Mouse (Mus musculus) hindbrain, embryonic 12.5 days (tissue): Measurements from ENCODE around the gene Gm10964. TPM values are rescaled to one million over a fixed set of nuclear protein-coding genes. Genes with fewer than 3 reads are reported as not detected.

Experiments
- ATAC-seq: fragments of 200-750 bp; cut with Nextera tagmentation; 2 replicates; pipeline ENCODE4 v1.8.0; 2017; ENCODE audit warnings: moderate TSS enrichment; ENCODE audit not compliant: low FRiP score
- H3K27ac ChIP-seq: fragments of 300-500 bp; sonication (generic); 2 replicates; pipeline ENCODE4 v1.5.1; 2016; ENCODE audit warnings: mild to moderate bottlenecking
- H3K27me3 ChIP-seq: fragments of 300-500 bp; sonication (generic); 2 replicates; pipeline ENCODE4 v1.6.1; 2016; ENCODE audit warnings: mild to moderate bottlenecking
- H3K36me3 ChIP-seq: fragments of 300-500 bp; sonication (generic); 2 replicates; pipeline ENCODE4 v1.6.1; 2016; ENCODE audit warnings: mild to moderate bottlenecking
- H3K4me1 ChIP-seq: fragments of 300-500 bp; sonication (generic); 2 replicates; pipeline ENCODE4 v1.6.1; 2016
- H3K4me2 ChIP-seq: fragments of 300-500 bp; sonication (generic); replicated peaks from 2 replicates; pipeline ENCODE4 v1.6.1; 2016; ENCODE audit warnings: mild to moderate bottlenecking
- H3K4me3 ChIP-seq: fragments of 300-500 bp; sonication (generic); 2 replicates; pipeline ENCODE4 v1.5.1; 2016; ENCODE audit warnings: mild to moderate bottlenecking
- H3K9ac ChIP-seq: fragments of 300-500 bp; sonication (generic); 2 replicates; pipeline ENCODE4 v1.6.1; 2016; ENCODE audit warnings: mild to moderate bottlenecking, moderate library complexity
- H3K9me3 ChIP-seq: fragments of 300-500 bp; sonication (generic); replicated peaks from 2 replicates; pipeline ENCODE4 v1.6.1; 2016; ENCODE audit warnings: mild to moderate bottlenecking
- WGBS: fragments of 180-500 bp; shearing (Covaris S2); methylation state at CpG from one replicate; pipeline ENCODE4 v1.1.7; 2016; 5-methylcytosine and 5-hydroxymethylcytosine counted together
- polyA plus RNA-seq: library from polyadenylated mRNA; unstranded; fragments of >200 nt; fragmentation: Nextera tagmentation; extraction: Ambion mirVana; gene quantifications from 2 replicates; pipeline ENCODE4 v1.2.1, GENCODE M21; 2016

Gene Gm10964
- polyA plus RNA-seq, 1 experiment from 2014 or later, result not detected

DNA sequence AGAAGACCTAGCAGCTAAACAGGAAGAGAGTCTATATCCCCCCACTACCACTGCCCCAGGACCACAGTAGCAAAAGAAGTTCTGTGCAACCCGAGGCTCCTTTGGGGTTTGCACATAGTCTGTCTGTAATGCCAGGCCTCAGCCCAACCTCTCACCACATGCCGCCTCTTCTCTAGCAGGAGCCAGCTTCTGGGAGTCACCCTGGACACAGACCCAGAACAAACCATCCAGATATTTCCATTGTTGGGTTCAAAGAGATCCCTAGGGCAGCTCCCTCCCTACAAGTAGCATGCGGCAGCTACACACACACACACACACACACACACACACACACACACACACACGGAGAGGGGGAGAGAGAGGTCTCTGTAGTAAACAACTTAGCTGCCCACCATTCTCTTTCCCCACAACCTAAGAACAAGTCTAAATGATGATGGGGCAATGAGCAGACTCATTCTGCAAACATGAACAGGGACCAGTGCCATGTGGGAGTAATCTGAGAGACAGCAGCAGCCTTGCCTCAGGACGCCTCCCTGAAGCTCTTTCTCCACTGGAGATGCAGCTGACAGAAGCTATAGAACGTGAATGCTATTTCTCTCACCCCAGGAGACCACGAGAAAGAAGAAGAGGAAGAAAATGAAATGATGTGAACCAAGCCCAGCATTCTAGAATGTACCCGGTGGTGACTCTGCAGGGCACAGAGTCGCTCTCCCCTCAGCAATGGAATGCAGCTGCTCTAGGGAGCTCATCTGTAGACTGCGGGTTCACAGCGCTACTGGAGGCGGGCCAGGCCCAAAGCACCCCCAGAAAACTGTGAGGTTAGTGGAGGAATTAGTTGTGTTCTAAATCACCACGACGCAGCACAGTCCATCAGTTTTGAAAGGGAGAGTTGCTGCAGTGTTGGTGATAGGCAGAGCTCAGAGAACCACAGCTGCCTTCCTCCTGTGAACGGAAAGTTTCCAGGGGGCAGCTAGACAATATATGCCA lies 22.1 kb upstream of the Gm10964 start:
- peaks cover 20% of the 10 kb centered on the region for H3K4me1 ChIP-seq

GRCm38 (mm10) chr3:103718728-103719127 lies 20.4 kb upstream of the Gm10964 start:
- Histone ChIP-seq H3K4me3 (no peak overlapping the region), H3K27ac (no peak overlapping the region), H3K36me3 (no peaks in the 10 kb centered on the region), H3K4me1 (peaks cover 20% of the 10 kb centered on the region), H3K27me3 (no peaks in the 10 kb centered on the region), H3K9ac (no peak overlapping the region), H3K4me2 (no peak overlapping the region), H3K9me3 (no peaks in the 10 kb centered on the region)
- ATAC-seq, result no peak
- 91% methylated on average over 4 of the region's 4 CpGs for WGBS

More for the DNA sequence above, 22.1 kb upstream of the Gm10964 start:
- peak; percentile 38; the same call in 1 of the 2 replicates for ATAC-seq
- Histone ChIP-seq H3K27me3 (no peaks in the 10 kb centered on the region), H3K4me2 (no peak overlapping the region), H3K9ac (no peak overlapping the region), H3K9me3 (no peaks in the 10 kb centered on the region), H3K27ac (peak overlapping the region; percentile 30; the same call in 1 of the 2 replicates), H3K4me3 (no peak overlapping the region), H3K36me3 (no peaks in the 10 kb centered on the region)
- WGBS, result 33% methylated on average over 14 of the region's 15 CpGs

DNA sequence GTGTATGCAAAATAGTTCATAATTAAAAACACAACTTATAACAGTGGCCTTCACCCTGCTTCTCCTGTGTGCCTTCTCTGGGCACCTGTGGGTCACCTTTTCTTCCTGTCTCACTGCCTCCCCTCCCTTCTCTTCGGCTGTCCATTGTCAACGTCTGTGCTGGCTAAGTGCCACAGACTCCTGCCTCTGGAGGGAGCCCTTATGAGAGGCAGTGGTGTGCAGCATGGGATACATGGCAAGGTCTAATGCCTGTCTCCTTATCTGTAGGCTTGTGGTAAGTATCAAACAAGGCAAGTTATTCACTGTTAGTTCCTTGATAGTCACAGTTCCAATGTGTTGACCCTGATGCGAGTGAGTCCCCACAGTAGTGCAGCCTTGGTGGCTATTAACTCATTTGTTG lies 15.0 kb upstream of the Gm10964 start:
- no peaks in the 10 kb centered on the region for H3K27me3 ChIP-seq
- 61% methylated on average over 3 of the region's 3 CpGs for WGBS
- H3K27ac ChIP-seq, result no peak overlapping the region
- H3K4me1 ChIP-seq, result peaks cover 8% of the 10 kb centered on the region; the same call in 1 of the 2 replicates
- no peak overlapping the region for H3K4me3 ChIP-seq
- no peaks in the 10 kb centered on the region for H3K36me3 ChIP-seq
- H3K9me3 ChIP-seq, result no peaks in the 10 kb centered on the region
- no peak for ATAC-seq
- H3K4me2 ChIP-seq, result no peak overlapping the region
- H3K9ac ChIP-seq, result no peak overlapping the region

DNA sequence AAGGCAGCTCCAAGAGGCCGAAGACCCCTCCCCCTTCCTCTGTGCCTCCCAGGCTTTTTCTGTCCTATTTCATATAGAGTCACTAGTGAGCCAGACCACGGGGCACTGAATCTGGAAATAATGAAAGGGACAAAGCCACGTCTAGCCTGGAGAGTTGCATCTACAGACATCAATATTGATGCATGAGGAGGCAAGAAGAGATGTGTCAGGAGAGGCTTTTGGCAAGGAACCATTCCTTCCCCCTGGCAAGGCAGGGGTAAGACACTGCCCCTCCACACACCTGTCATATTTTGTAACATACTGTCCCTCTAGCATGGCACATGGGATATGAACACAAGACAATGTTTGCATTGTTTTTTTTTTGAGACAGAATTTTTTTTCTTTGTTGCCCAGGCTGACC lies 12.5 kb upstream of the Gm10964 start:
- H3K9ac ChIP-seq, result no peak overlapping the region
- ATAC-seq, result no peak
- no peaks in the 10 kb centered on the region for H3K36me3 ChIP-seq
- WGBS, result 49% methylated on average over 3 of the region's 3 CpGs
- H3K4me3 ChIP-seq, result no peak overlapping the region
- H3K4me2 ChIP-seq, result no peak overlapping the region
- peaks cover 4% of the 10 kb centered on the region; the same call in 1 of the 2 replicates for H3K4me1 ChIP-seq
- H3K27me3 ChIP-seq, result no peaks in the 10 kb centered on the region
- H3K27ac ChIP-seq, result no peak overlapping the region
- no peaks in the 10 kb centered on the region for H3K9me3 ChIP-seq

DNA sequence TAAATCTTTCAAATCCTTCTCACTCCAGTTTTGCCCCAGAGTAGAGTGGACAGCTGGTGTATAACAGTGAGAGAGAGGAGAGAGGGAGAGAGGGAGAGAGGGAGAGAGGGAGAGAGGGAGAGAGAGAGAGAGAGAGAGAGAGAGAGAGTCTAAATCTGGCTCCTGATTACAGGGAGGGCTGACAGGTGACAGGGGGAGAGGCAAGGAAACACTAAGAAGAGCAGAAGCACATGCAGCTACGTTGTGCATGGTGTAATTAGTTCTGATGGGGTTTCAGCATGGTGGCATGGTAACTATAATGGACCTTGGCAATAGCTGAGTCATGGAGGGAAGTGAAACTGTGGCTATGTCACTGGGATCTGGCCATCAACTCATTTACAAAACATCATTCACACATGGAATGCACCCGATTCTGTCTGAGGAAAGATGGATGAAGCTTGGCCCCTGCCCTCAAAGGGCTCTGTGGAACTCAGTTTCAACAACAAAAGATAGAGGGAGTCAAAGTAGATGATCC lies 11.3 kb upstream of the Gm10964 start:
- Histone ChIP-seq H3K4me1 (peaks cover 6% of the 10 kb centered on the region), H3K9ac (no peak overlapping the region), H3K4me3 (no peak overlapping the region), H3K27ac (no peak overlapping the region), H3K27me3 (no peaks in the 10 kb centered on the region), H3K9me3 (no peaks in the 10 kb centered on the region), H3K4me2 (no peak overlapping the region), H3K36me3 (no peaks in the 10 kb centered on the region)
- no peak for ATAC-seq
- 52% methylated on average over 2 of the region's 2 CpGs for WGBS

DNA sequence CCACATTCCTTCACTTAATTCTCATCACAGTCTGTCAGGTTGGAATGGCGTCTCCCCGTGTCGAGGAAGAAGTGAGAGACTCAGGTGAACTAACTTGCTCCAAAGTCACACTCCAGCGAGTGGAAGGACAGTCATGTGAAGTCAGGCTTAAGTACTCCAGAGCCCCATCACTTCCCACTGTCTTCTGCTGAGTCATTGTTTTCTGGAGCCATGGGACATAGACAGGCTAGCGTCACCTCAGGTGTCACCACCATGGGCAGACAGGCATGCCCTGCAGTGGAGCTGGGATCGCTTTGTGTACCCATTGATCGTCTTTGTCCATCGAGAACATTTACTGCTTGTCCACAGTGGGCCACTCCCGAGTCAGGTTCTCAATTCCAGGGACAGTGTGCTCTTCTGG lies 9.3 kb upstream of the Gm10964 start:
- Histone ChIP-seq H3K4me3 (no peak overlapping the region), H3K4me1 (peaks cover 26% of the 10 kb centered on the region), H3K9ac (no peak overlapping the region), H3K9me3 (no peaks in the 10 kb centered on the region), H3K4me2 (no peak overlapping the region), H3K27ac (no peak overlapping the region), H3K27me3 (no peaks in the 10 kb centered on the region), H3K36me3 (no peaks in the 10 kb centered on the region)
- ATAC-seq, result no peak
- WGBS, result 90% methylated on average over 9 of the region's 9 CpGs

GRCm38 (mm10) chr3:103732116-103732515 lies 7.0 kb upstream of the Gm10964 start:
- Histone ChIP-seq H3K27me3 (no peaks in the 10 kb centered on the region), H3K4me3 (no peak overlapping the region), H3K4me1 (peaks cover 45% of the 10 kb centered on the region), H3K27ac (no peak overlapping the region), H3K9me3 (no peaks in the 10 kb centered on the region), H3K9ac (no peak overlapping the region), H3K4me2 (no peak overlapping the region), H3K36me3 (no peaks in the 10 kb centered on the region)
- ATAC-seq, result no peak
- 92% methylated on average over 3 of the region's 3 CpGs for WGBS

GRCm38 (mm10) chr3:103733176-103733575 lies 6.0 kb upstream of the Gm10964 start:
- Histone ChIP-seq H3K9me3 (no peaks in the 10 kb centered on the region), H3K27me3 (no peaks in the 10 kb centered on the region), H3K9ac (no peak overlapping the region), H3K4me1 (peaks cover 56% of the 10 kb centered on the region), H3K4me2 (no peak overlapping the region), H3K27ac (no peak overlapping the region), H3K4me3 (no peak overlapping the region), H3K36me3 (no peaks in the 10 kb centered on the region)
- ATAC-seq, result no peak
- 10% methylated on average over 2 of the region's 2 CpGs for WGBS

DNA sequence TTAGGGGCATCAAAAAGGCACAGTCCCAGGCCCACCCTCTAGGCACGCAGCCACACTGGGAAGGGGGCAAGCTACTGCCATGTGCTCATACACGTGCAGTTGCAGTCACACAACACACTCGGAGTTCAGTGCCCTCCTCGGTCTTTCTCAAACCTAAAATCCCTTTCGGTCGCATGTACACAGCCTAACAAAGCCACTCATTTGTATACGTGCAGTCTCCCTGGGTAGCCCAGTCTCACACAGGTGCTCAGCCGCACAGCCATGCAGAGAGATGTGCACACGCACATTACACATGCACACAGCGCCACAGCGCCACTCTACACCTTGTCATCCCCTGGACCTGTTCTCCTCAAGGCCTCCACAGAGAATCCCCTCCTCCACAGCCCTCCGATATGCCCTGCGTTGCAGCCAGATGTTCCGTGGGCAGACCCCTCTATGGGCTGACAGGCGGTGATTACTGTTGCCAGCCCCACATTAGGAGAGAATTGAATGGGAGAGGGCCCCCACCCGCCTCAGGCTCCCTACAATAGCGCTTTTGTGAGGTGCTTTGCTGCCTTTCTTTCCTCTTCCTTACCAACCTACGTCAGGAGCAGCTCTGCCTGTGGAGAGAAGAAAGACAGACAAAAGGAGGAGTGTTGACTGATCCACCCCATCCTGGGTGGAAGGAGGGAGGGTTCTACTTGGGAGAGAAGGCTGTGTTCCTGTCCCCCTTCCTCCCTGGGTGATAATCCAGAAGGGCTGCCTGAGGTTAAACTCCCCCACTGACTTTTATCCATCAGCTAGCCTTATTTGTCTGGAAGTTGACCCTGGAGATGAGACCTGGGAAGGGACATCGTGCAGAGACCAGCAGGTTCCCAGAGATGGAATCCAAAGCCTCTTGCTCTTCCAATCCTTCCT lies 5.1 kb upstream of the Gm10964 start:
- no peaks in the 10 kb centered on the region for H3K36me3 ChIP-seq
- H3K9me3 ChIP-seq, result no peaks in the 10 kb centered on the region
- 0 out of 2 replicates have a peak overlapping the region, but pooled peaks have one; percentile 23 for H3K9ac ChIP-seq
- H3K4me2 ChIP-seq, result peak overlapping the region; percentile 47
- peak; percentile 67 for ATAC-seq
- H3K27ac ChIP-seq, result peak overlapping the region; percentile 91
- peaks cover 56% of the 10 kb centered on the region for H3K4me1 ChIP-seq
- H3K27me3 ChIP-seq, result no peaks in the 10 kb centered on the region
- WGBS, result 9% methylated on average over 19 of the region's 19 CpGs
- H3K4me3 ChIP-seq, result no peak overlapping the region

GRCm38 (mm10) chr3:103734696-103735519 lies 4.3 kb upstream of the Gm10964 start:
- Histone ChIP-seq H3K36me3 (no peaks in the 10 kb centered on the region), H3K27ac (peak overlapping the region; percentile 91), H3K4me3 (no peak overlapping the region), H3K4me1 (peaks cover 56% of the 10 kb centered on the region), H3K9me3 (no peaks in the 10 kb centered on the region), H3K4me2 (peak overlapping the region; percentile 47), H3K9ac (0 out of 2 replicates have a peak overlapping the region, but pooled peaks have one; percentile 23), H3K27me3 (no peaks in the 10 kb centered on the region)
- 0 out of 2 replicates have a peak, but pooled peaks have one; percentile 3 for ATAC-seq
- WGBS, result 5% methylated on average over 11 of the region's 11 CpGs
